Mouse (Mus musculus) large intestine, adult 2 months (tissue): ENCODE data around the gene Ext2. TPM values are rescaled to one million over a fixed set of nuclear protein-coding genes. Genes with fewer than 3 reads are reported as not detected.

Experiments used
- polyA plus RNA-seq: library from polyadenylated mRNA; depleted of rRNA; stranded (reverse); fragments of >200 nt; gene quantifications from 2 replicates; pipeline ENCODE4 v1.2.3, GENCODE M21; 2012; rRNA removed

Ext2 gene
- polyA plus RNA-seq, 1 experiment = 29.6 TPM

Other genes with a start within 250 kb of the Ext2 start
- 0.02 TPM in 1 of 2 replicates, not detected in the other for gene Alx4, start 180.2 kb downstream of the Ext2 start, polyA plus RNA-seq
- 6.0 and 9.2 TPM in 2 replicates for gene Accs, start 27.4 kb upstream of the Ext2 start, polyA plus RNA-seq
- 0.19 and 0.27 TPM in 2 replicates for gene Accsl, start 46.6 kb upstream of the Ext2 start, polyA plus RNA-seq
- 14.9 and 17.2 TPM in 2 replicates for gene Gm13889, start 134.6 kb upstream of the Ext2 start, polyA plus RNA-seq
- gene Gm27027, start 173.8 kb upstream of the Ext2 start, polyA plus RNA-seq = not detected in 2 replicates
- 47.0 and 52.2 TPM in 2 replicates for gene Alkbh3, start 188.2 kb upstream of the Ext2 start, polyA plus RNA-seq